Mouse (Mus musculus): ENCODE data around the gene Yap1. TPM values are rescaled to one million over a fixed set of nuclear protein-coding genes. Genes with fewer than 3 reads are reported as not detected.
A peak's percentile ranks its signal among the peaks of the same experiment; 100 is the strongest.

Yap1 gene
- total RNA-seq, 2 experiments from 2014 or later: 14.2 to 17.3 TPM

DNA sequence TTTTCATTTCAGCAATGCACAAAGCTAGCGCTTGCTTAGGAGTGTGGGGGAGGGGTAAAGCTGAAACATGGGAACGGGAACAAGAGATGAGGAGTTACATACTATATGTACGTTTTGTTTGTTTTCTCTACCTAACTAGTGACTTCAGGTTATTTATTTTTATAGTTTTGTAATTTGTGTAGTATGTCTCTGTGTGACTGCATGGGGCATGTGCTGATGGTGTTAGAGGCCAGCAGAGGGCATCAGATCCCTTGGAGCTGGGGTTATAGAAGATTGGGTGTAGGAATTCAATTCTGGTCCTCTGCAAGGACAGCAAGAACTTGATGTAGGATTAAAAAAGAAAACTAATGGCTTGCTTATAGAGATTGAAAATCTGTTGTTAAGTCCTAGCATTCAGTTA is 25.9 kb downstream of the Yap1 start:
- no peak for DNase-seq (ENCODE audit: extremely low spot score in 1 of 2, low spot score in 1 of 2)

DNA sequence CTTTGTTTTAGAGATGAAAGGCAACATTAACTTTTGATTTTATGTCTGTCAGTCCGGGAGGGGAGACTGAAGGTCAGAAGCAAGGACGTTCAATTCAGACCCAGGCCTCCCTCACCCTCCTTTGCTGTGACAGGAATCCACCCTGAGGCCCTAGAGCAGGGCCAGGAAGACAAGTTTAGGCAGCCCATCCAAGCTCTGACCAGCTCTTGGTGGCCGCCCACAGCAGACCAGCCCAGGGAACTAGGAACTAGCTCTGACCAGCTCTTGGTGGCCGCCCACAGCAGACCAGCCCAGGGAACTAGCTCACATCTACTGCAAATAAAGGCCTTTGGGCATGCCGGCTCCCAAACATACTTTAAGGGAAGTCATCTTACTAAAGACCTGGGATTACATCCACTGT is 26.8 kb downstream of the Yap1 start:
- no peak for DNase-seq (ENCODE audit: extremely low spot score in 1 of 2, low spot score in 1 of 2)

DNA sequence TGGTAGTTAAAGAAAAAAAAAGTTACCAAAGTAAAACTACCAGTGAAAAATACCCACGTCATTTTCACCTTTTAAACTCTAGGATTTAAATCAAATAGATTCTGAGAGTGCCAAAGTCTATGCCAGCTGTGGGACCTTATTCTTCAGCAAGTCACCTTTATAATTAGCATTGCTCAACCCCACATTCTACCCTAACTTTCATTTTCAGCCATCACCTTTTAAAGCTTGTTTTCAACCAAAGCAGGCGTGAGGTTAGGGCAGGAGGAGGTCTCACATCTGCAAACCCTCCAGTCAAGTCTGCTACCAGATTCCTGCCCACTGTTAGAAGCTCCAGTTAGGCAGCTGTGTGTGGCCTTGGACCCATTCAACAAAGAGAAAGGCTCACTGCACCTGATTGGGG is 32.4 kb downstream of the Yap1 start:
- DNase-seq (ENCODE audit: extremely low spot score in 1 of 2, low spot score in 1 of 2): no peak

DNA sequence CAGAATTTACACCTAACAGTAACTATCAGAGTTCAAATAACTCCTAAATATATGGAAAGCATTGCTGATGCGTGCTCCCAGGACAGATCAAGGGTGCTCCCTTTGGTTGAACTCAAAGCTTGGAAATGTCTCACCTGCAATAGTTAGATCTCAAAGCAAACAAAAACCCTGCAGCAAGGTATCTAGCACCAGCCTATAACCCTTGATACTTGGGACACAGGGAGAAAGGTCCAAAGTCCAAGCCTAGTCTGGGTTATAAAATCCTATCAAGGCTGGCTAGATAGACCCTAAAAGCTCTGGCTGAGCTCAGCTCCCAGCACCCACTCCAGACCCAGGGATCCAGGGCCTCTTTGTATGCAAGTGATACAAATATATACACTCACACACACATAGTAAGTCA is 36.4 kb downstream of the Yap1 start:
- DNase-seq (ENCODE audit: extremely low spot score in 1 of 2, low spot score in 1 of 2): no peak

DNA sequence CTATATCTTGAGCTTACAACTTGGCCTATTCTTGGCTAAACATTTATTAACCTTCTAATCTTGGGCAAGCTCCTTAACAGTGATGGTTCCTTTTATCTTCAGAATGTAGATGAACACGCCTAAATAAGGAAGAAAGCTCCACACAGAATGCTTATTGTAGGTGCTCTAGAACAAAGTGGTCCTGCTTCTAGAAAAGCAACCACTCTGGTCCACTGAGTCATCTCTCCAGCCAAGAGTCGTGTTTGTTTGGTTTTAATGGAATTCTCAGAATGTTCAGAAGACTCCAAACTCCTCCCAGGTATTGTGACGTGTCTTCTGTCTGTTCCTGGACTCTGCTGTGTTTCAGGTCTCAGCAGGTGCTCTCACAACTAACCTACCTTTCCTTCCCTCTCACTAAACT is 38.8 kb downstream of the Yap1 start:
- DNase-seq (ENCODE audit: extremely low spot score in 1 of 2, low spot score in 1 of 2): no peak

DNA sequence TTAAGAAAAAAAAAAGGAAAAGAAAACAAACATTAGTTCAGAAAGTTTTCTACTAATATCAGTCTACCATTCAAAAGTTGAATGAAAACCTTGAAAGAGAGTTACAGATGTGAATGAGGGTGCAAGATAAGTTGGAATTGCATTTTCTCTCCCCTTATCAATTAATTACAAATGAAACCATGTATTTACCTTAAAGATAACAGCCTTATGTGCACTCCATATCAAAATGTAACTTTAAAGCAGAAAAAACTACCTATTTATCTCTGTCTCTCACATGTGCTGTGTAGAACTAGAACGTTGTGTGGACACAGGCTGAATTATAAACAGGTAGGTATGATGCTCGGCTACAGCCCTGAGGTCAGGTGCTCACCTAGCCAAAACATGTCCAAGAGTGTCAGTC is 40.5 kb downstream of the Yap1 start:
- DNase-seq (ENCODE audit: extremely low spot score in 1 of 2, low spot score in 1 of 2): no peak

DNA sequence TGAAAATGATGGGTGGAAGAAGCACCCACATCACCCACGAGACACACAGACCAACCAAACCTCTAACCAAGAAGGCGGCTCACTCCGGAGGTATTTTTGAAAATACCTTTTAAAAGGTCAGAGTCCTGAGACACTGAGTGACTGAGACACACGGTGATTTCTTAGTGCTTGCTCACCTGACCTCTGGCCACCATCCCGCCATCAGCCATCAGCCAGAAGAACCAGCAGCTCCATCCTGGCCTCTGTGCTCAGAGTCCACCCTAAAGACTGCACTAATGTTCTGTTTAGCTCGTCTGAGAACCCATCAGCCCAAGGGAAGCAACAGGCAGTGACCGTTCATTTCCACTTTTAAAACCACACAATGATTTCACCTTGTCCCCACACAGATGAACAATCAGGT is 41.5 kb downstream of the Yap1 start:
- DNase-seq (ENCODE audit: extremely low spot score in 1 of 2, low spot score in 1 of 2): no peak

DNA sequence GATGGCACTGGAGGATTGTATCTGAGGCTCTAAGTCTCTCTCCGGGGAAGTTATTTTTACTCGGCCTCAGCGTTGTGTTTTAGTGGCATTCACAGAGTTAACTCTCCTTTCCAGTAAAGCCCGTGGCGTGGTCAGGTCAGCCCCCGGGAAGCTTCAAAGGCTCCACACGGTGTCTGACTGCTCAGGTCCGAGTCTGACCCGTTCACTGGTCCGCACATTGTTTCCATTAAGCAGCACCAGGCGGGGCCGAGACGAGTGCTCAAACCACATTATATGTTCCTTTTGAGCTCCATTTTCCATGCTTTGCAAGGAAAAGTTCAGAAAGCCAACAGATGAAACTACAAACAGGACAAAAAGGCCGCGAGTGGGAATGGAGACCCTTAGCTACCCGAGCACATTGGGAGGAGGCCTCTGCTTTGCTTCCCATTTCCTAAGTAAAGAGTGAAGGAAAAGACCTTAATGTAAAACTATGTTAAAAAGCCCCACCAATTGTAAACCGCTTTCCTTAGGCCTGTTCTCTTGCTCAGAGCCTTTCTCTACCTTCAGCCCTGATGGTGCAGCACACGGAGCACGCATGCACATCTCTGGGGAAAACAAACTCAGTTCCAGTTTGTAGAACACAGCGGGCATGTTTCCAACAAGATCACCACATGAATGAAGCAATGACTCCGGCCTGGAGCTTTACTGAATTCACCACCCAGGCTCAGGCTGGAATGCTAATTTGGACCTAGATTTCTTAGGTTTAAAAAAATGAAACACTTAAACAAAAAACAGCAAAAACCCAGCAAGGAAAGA is 42.8 kb downstream of the Yap1 start:
- no peak for DNase-seq (ENCODE audit: extremely low spot score in 1 of 2, low spot score in 1 of 2)

DNA sequence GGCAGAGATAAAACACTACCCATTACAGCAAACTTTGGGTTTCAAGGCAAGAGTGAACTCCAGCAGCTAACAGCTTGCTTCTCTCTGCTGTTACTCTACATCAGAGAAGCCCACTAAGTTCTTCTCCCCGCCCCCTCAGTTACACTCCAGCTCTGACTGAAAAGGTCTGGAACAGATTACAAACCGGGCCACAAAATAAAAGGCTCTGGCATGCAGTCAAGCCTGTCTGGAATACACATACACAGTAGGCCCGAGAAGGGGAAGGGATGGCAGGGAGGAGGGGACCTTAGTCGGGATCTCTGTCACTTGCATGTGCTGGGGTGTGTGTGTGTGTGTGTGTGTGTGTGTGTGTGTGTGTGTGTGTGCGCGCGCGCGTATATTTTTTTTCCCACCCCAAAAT is 44.0 kb downstream of the Yap1 start:
- DNase-seq (ENCODE audit: extremely low spot score in 1 of 2, low spot score in 1 of 2): peak in 1 of 2 experiments; percentile 25

DNA sequence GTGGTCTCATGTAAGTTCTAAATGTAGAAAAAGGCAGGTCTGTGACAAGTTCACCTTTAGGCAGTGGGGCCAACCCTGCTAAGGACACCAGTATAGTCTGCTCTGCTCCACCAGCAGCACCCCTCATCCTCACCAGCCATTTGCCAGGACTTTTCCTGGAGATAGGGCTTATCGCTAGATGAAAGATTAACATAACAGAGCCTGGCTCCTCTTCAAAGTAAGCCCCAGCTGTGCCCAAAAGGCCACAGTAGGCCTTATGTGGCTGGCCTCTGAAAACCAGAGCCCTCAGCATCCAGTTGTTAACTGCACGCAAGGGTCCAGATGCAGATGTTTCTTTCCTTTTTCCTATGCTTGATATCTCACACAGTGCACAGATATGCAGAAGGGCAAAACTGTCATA is 45.1 kb downstream of the Yap1 start:
- no peak for DNase-seq (ENCODE audit: extremely low spot score in 1 of 2, low spot score in 1 of 2)

DNA sequence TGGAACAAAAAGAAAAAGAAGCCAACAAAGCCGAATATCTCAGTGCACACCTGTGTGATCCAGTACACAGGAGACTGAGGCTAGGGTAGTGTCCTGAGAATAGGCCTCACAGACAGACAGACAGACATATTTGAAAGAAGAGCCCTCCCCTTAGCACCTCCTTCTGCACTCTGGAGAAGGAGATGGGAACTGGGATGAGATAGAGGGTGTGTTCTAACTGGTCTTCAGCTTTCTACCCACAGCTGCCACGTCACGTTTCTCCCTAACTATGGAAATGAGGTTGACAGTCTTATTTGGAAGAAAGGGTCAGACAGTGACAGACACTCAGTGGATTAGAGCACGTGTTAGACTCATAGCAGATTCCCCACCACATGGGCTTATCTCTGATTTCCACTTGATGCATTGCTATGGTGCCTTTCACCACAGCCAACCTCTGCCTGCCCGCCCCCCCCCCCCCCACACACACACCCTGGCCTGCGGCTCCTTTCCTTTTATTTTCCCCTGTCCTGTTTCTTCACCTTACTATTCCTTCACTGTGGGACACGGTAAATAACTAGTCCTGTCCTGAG is 46.3 kb downstream of the Yap1 start:
- DNase-seq (ENCODE audit: extremely low spot score in 1 of 2, low spot score in 1 of 2): no peak

DNA sequence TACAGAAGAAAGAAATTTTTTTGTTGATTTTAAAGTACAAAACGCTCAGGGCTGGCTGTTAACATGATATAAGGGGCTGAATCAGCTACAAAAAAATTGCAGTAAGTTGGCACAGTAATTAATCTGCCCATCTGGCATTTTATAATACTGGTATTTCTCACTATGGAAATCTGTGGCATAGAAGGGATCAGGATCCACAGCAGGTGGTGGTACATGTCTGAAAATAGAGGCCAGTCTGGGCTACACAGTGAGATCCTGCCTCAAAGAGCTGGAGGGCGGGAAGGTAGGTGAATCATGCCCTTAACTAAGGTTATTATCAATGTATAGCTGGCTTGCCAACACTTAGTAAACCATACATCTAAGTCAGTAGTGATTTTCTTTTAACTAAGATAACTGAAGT is 47.0 kb downstream of the Yap1 start:
- no peak for DNase-seq (ENCODE audit: extremely low spot score in 1 of 2, low spot score in 1 of 2)

DNA sequence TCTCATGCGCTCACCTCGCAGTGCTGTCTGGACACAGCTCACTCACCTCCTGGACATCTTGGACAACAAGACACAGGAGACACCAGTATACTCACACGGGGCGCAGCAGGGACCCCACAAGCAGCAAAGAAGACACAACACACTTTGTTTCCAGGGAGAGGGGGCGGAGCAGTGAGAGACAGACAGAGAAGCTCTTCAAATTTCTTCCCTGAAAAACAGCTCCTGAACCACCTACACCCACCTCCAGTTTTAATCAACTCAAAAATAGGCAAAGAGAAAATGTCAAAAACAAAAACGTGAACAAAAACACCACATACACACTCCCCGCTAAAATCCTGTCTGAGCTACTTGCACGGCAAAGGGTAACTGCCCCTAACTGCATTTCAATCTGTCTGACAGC is 48.0 kb downstream of the Yap1 start:
- no peak for DNase-seq (ENCODE audit: extremely low spot score in 1 of 2, low spot score in 1 of 2)

DNA sequence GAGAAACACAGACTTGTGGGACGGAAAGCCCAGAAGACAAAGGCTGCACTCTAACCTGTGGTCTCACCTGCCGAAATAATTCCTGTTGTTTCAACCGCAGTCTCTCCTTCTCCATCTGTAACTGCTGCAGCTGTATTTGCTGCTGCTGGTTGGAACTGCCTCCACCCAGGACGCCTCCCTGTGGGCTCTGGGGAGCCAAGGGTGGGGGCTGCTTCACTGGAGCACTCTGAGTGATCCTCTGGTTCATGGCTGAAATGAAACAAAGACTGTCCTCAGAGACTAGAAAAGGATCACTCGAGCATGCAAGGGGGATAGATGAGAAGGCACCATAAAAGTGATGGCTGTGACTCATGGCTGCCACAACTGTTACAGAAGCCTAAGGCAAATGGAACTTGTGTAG is 51.5 kb downstream of the Yap1 start:
- DNase-seq (ENCODE audit: extremely low spot score in 1 of 2, low spot score in 1 of 2): no peak

DNA sequence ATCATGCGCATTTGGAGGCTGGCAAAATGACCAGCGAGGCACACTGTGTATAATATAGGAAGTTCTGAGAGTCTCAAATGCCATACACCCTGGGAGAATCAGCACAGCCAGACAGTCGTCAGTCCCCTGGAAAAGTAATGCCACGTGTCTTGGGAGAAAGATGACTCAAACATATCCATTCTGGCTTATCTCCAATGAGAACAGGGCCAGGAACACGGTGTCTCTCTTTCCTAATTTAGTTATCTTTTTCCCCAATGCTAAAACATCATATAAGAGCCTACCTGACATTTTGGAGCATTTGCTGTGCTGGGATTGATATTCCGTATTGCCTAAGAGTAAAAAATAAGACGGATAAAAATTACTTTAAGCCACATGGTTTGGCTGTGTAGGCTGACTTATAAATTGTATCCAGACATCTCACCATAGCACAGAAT is 54.2 kb downstream of the Yap1 start:
- no peak for DNase-seq (ENCODE audit: extremely low spot score in 1 of 2, low spot score in 1 of 2)

DNA sequence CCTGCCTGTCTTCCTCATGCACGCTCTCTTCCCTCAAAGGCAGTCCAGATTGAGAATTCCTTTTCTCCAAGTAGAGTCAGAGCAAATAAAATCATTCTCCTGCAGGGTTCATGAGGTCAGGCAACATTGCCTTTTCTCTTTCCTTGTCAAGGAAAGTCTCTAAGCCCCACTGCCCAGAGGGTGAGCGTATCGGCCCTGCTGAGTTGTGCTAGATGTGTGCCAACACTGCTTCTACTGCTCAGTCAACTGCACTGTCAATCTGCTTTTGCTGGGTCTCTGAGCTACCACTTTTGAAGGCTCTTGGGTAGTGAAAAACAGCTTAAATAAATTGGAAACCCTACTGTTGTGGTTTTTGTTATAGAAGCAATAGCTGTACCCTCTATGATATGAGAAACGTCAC is 56.5 kb downstream of the Yap1 start:
- no peak for DNase-seq (ENCODE audit: extremely low spot score in 1 of 2, low spot score in 1 of 2)

DNA sequence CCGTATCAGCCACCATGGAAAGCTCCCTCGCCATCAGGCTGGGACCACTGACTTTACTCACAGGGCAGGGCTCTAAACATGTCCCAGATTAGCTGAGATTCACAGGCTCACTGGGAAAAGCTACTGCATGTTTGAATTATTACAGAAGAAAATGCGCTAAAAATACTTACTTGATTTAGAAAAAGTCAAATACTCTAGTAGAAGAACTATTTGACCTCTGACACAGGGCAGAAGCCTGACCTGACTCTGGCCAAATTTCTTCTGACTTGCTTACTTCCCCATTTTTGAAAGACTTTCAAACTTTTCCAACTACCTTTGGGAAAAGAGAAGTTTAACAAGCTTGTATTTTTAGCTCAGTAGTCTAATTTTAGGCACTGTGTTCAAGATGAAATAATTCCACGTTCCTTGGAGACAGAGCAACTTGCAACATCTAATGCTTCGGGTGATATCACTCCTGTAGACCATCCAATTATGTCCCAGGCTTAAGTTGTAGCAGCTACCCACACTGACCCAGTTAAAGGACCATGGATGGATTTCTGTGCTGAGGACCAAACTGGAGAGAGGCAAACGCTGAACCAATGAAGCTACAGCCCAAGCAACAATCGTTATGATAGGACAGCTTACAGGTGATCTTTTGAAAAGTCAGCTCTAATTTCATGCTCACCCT is 60.5 kb downstream of the Yap1 start:
- no peak for DNase-seq (ENCODE audit: extremely low spot score in 1 of 2, low spot score in 1 of 2)

DNA sequence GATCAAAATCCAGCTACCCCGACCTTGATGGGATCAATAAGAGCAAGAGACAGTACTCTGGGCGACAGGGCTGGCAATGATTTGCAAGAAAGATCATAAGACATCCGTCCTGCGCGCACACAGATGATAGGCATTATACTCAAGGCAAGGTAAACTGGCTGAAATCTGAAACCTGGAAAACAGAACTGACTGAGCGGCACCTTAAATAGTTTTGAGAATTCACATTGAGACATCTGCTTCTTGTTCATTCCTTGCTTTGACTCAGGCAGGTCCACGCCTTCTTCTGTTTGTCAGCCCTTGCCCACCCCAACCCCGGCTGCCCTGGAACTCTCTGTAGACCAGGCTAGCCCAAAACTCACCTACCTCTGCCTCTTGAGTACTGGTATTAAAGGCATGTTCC is 61.7 kb downstream of the Yap1 start:
- no peak for DNase-seq (ENCODE audit: extremely low spot score in 1 of 2, low spot score in 1 of 2)

DNA sequence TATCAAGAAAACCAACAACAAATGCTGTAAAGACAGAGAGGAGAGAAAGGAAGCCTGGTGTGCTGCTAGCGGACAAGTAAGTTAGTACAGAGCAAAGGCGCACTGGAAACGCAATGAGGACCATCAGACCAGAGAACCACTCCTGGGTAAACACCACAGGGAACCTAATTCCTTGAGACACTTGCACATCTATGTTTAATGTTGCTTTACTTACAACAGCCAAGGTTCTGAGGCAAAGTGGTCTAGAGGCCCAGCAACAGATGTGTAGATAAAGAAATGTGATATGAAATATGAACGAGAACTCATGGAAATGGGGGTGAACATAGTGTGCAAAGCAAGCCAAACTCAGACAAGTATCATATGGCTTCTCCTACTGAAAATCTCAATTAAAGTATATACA is 64.3 kb downstream of the Yap1 start:
- DNase-seq (ENCODE audit: extremely low spot score in 1 of 2, low spot score in 1 of 2): no peak

DNA sequence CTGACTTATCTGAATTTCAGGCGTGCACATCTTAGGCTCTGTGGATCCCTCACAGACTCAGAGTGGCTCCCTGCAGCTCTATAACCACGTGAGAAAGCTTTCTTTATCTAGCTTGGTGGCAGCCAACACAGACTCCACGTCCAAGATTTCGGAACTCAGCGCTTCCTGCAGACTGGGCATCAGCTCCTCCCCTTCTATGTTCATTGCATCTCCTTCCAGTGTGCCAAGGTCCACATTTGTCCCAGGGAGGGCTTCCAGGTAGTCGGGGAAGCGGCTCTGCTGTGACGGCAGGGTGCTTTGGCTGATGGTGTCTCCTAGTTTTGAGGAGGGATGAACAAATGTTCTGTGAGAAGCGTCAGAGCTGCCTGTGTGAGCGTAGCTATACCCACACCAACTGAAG is 70.0 kb downstream of the Yap1 start:
- no peak for DNase-seq (ENCODE audit: extremely low spot score in 1 of 2, low spot score in 1 of 2)

DNA sequence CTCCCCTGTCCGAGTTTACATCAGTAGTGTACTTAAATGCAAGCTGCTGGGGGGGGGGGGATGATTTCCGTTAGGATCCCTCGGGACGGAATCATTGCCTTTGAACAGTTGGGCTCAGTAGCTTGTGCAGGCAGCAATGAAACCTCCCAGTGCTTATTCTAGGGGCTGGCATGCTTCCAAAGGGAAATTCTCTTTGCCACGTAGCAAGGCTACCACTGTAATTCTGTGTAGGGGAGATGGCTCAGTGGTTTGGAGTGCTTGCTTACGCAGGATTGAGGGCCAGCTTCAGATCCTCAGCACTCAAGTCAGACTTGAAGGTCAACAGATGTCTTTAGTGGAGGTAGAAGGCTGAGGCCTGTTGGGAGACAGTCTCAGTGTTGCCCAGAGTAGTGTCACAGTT is 74.8 kb downstream of the Yap1 start:
- no peak for DNase-seq (ENCODE audit: extremely low spot score in 1 of 2, low spot score in 1 of 2)

DNA sequence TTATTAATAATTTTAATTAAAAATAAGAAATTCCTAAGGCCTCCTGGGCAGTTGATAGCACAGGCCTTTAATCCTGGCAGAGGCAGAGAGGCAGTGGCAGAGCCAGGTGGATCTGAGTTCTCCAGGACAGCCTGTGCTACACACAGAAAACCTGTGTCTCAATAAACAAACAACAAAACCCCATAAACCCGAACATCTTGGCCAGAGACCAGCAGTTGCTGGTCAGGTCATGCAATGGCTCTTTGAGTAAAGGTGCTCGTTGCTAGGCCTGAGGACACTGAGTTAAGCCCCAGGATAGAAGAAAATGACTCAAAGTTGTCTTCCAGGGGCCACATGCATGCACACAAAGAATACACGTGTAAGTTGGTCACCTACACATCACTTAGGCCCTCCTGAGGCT is 75.5 kb downstream of the Yap1 start:
- no peak for DNase-seq (ENCODE audit: extremely low spot score in 1 of 2, low spot score in 1 of 2)

All from layer of hippocampus, postnatal 25 days (tissue).